Mouse (Mus musculus) hindbrain, embryonic 13.5 days (tissue): ENCODE data around the gene D330045A20Rik. TPM values are rescaled to one million over a fixed set of nuclear protein-coding genes. Genes with fewer than 3 reads are reported as not detected.

Source experiments
- ATAC-seq: fragments of 200-750 bp; cut with Nextera tagmentation; 2 replicates; pipeline ENCODE4 v1.8.0; 2017; ENCODE audit warnings: moderate TSS enrichment; ENCODE audit not compliant: low FRiP score
- H3K27ac ChIP-seq: fragments of 300-500 bp; sonication (generic); 2 replicates; pipeline ENCODE4 v1.5.1; 2015; ENCODE audit warnings: inconsistent platforms, mild to moderate bottlenecking, moderate library complexity
- H3K27me3 ChIP-seq: fragments of 300-500 bp; sonication (generic); 2 replicates; pipeline ENCODE4 v1.6.1; 2015; ENCODE audit warnings: mild to moderate bottlenecking, inconsistent platforms
- H3K36me3 ChIP-seq: fragments of 300-500 bp; sonication (generic); 2 replicates; pipeline ENCODE4 v1.6.1; 2015; ENCODE audit warnings: mild to moderate bottlenecking, inconsistent platforms
- H3K4me1 ChIP-seq: fragments of 300-500 bp; sonication (generic); replicated peaks from 2 replicates; pipeline ENCODE4 v1.6.1; 2015; ENCODE audit warnings: inconsistent platforms
- H3K4me2 ChIP-seq: fragments of 300-500 bp; sonication (generic); 2 replicates; pipeline ENCODE4 v1.6.1; 2015; ENCODE audit warnings: inconsistent platforms, mild to moderate bottlenecking, moderate library complexity
- H3K4me3 ChIP-seq: fragments of 300-500 bp; sonication (generic); 2 replicates; pipeline ENCODE4 v1.5.1; 2015; ENCODE audit warnings: mild to moderate bottlenecking, inconsistent platforms
- H3K9ac ChIP-seq: fragments of 300-500 bp; sonication (generic); 2 replicates; pipeline ENCODE4 v1.6.1; 2015; ENCODE audit warnings: mild to moderate bottlenecking, inconsistent platforms
- H3K9me3 ChIP-seq: fragments of 300-500 bp; sonication (generic); 2 replicates; pipeline ENCODE4 v1.6.1; 2016; ENCODE audit warnings: inconsistent platforms
- WGBS: fragments of 180-500 bp; shearing (Covaris S2); methylation state at CpG from one replicate; pipeline ENCODE4 v1.1.7; 2015; 5-methylcytosine and 5-hydroxymethylcytosine counted together
- polyA plus RNA-seq: library from polyadenylated mRNA; unstranded; fragments of >200 nt; fragmentation: Nextera tagmentation; extraction: Ambion mirVana; gene quantifications from 2 replicates; pipeline ENCODE4 v1.2.1, GENCODE M21; 2015

The D330045A20Rik gene
- polyA plus RNA-seq, 1 experiment from 2014 or later, result 0.68 TPM

GRCm38 (mm10) chrX:139596404-139596803 lies 116.2 kb downstream of the D330045A20Rik start:
- no peak overlapping the region for H3K4me2 ChIP-seq
- no peaks in the 10 kb centered on the region for H3K4me1 ChIP-seq
- no peak overlapping the region for H3K9ac ChIP-seq
- WGBS, result 88% methylated on average over 6 of the region's 6 CpGs
- H3K9me3 ChIP-seq, result no peaks in the 10 kb centered on the region
- H3K36me3 ChIP-seq, result no peaks in the 10 kb centered on the region
- ATAC-seq, result no peak
- H3K27ac ChIP-seq, result no peak overlapping the region
- no peak overlapping the region for H3K4me3 ChIP-seq
- peaks cover 15% of the 10 kb centered on the region for H3K27me3 ChIP-seq

Other genes starting within 250 kb of the D330045A20Rik start
- not detected in 2 replicates for gene Trap1a, start 146.7 kb upstream of the D330045A20Rik start, polyA plus RNA-seq
- 2.1 and 2.4 TPM in 2 replicates for gene Rnf128, start 82.9 kb downstream of the D330045A20Rik start, polyA plus RNA-seq
- 0.73 and 0.82 TPM in 2 replicates for gene Tbc1d8b, start 204.6 kb downstream of the D330045A20Rik start, polyA plus RNA-seq
- 0.25 TPM in 1 of 2 replicates, not detected in the other for gene Gm15013, start 234.1 kb downstream of the D330045A20Rik start, polyA plus RNA-seq